Mouse (Mus musculus): ENCODE data around the gene Socs4. TPM values are rescaled to one million over a fixed set of nuclear protein-coding genes. Genes with fewer than 3 reads are reported as not detected.

Gene Socs4
- total RNA-seq, 1 experiment = 6.7 TPM

GRCm38 (mm10) chr14:47241046-47241445, 35.7 kb upstream of the Socs4 start:
- H3K36me3 ChIP-seq (ENCODE audit: control insufficient read depth, insufficient read depth, low read length, poor library complexity, severe bottlenecking) = peaks cover 20% of the 10 kb centered on the region
- no peak for TF ChIP-seq ZC3H11A (IDR thresholded peaks at IDR 0.05; ENCODE audit: borderline replicate concordance, low read depth, low read length)
- TF ChIP-seq HCFC1 (IDR thresholded peaks at IDR 0.05; ENCODE audit: borderline replicate concordance, insufficient read depth, low read length) = no peak
- TF ChIP-seq ZNF384 (IDR thresholded peaks at IDR 0.05; ENCODE audit: low read depth, low read length) = no peak
- TF ChIP-seq CHD2 (IDR thresholded peaks at IDR 0.05; ENCODE audit: low read depth, low read length) = no peak
- no peak for TF ChIP-seq MAFK (IDR thresholded peaks at IDR 0.05; ENCODE audit: insufficient read depth, low read depth, low read length)
- no peak overlapping the region for H3K9ac ChIP-seq (ENCODE audit: insufficient read depth, low read depth, low read length, poor library complexity, severe bottlenecking)
- DNase-seq (ENCODE audit: low read depth, low spot score) = no peak
- 0 out of 4 replicates have a peak, but pooled peaks cover 0 to 2% of the 10 kb centered on the region in 2 experiments for H3K4me1 ChIP-seq (ENCODE audit: control insufficient read depth in 2 of 2, insufficient read depth in 2 of 2, low read length in 2 of 2, poor library complexity in 1 of 2)
- no peaks in the 10 kb centered on the region for H3K9me3 ChIP-seq (ENCODE audit: control insufficient read depth, insufficient read depth, low read depth, low read length)
- in situ Hi-C loops (cut with MboI; ENCODE audit: low sequenced_read_pairs in 2 of 2, unreplicated experiment in 2 of 2) = no loop called here
- no peak overlapping the region for H3K27ac ChIP-seq (ENCODE audit: insufficient read depth, low read depth, low read length, poor library complexity, severe bottlenecking)
- no peak overlapping the region for H3K4me3 ChIP-seq (ENCODE audit: insufficient read depth in 1 of 2, low read depth in 1 of 2, low read length in 2 of 2, poor library complexity in 1 of 2, severe bottlenecking in 1 of 2)

- in situ Hi-C loops (cut with MboI; ENCODE audit: low sequenced_read_pairs in 2 of 2, unreplicated experiment in 2 of 2) = no loop called here
- H3K4me1 ChIP-seq (ENCODE audit: control insufficient read depth in 2 of 2, insufficient read depth in 2 of 2, low read length in 2 of 2, poor library complexity in 1 of 2) = no peaks in the 10 kb centered on the region
- H3K9me3 ChIP-seq (ENCODE audit: control insufficient read depth, insufficient read depth, low read depth, low read length) = no peaks in the 10 kb centered on the region
- H3K27ac ChIP-seq (ENCODE audit: insufficient read depth, low read depth, low read length, poor library complexity, severe bottlenecking) = no peak overlapping the region
- no peak overlapping the region for H3K9ac ChIP-seq (ENCODE audit: insufficient read depth, low read depth, low read length, poor library complexity, severe bottlenecking)
- no peak overlapping the region for H3K4me3 ChIP-seq (ENCODE audit: insufficient read depth in 1 of 2, low read depth in 1 of 2, low read length in 2 of 2, poor library complexity in 1 of 2, severe bottlenecking in 1 of 2)
- H3K36me3 ChIP-seq (ENCODE audit: control insufficient read depth, insufficient read depth, low read length, poor library complexity, severe bottlenecking) = peaks cover 32% of the 10 kb centered on the region
- no peak for DNase-seq (ENCODE audit: low read depth, low spot score)
- TF ChIP-seq HCFC1 (IDR thresholded peaks at IDR 0.05; ENCODE audit: borderline replicate concordance, insufficient read depth, low read length) = no peak
- no peak for TF ChIP-seq CHD2 (IDR thresholded peaks at IDR 0.05; ENCODE audit: low read depth, low read length)
- TF ChIP-seq MAFK (IDR thresholded peaks at IDR 0.05; ENCODE audit: insufficient read depth, low read depth, low read length) = no peak
- TF ChIP-seq ZC3H11A (IDR thresholded peaks at IDR 0.05; ENCODE audit: borderline replicate concordance, low read depth, low read length) = no peak
- no peak for TF ChIP-seq ZNF384 (IDR thresholded peaks at IDR 0.05; ENCODE audit: low read depth, low read length)
Measured at GRCm38 (mm10) chr14:47242753-47243152, 34.0 kb upstream of the Socs4 start.

- in situ Hi-C loops (cut with MboI; ENCODE audit: low sequenced_read_pairs in 2 of 2, unreplicated experiment in 2 of 2) = no loop called here
- no peaks in the 10 kb centered on the region for H3K9me3 ChIP-seq (ENCODE audit: control insufficient read depth, insufficient read depth, low read depth, low read length)
- no peaks in the 10 kb centered on the region; a peak in 1 of 4 replicates for H3K4me1 ChIP-seq (ENCODE audit: control insufficient read depth in 2 of 2, insufficient read depth in 2 of 2, low read length in 2 of 2, poor library complexity in 1 of 2)
- peaks cover 18% of the 10 kb centered on the region for H3K36me3 ChIP-seq (ENCODE audit: control insufficient read depth, insufficient read depth, low read length, poor library complexity, severe bottlenecking)
- H3K4me3 ChIP-seq (ENCODE audit: insufficient read depth in 1 of 2, low read depth in 1 of 2, low read length in 2 of 2, poor library complexity in 1 of 2, severe bottlenecking in 1 of 2) = no peak overlapping the region
- TF ChIP-seq MAFK (IDR thresholded peaks at IDR 0.05; ENCODE audit: insufficient read depth, low read depth, low read length) (no peak), CHD2 (IDR thresholded peaks at IDR 0.05; ENCODE audit: low read depth, low read length) (no peak), ZNF384 (IDR thresholded peaks at IDR 0.05; ENCODE audit: low read depth, low read length) (no peak), ZC3H11A (IDR thresholded peaks at IDR 0.05; ENCODE audit: borderline replicate concordance, low read depth, low read length) (no peak), HCFC1 (IDR thresholded peaks at IDR 0.05; ENCODE audit: borderline replicate concordance, insufficient read depth, low read length) (no peak)
- no peak overlapping the region for H3K9ac ChIP-seq (ENCODE audit: insufficient read depth, low read depth, low read length, poor library complexity, severe bottlenecking)
- no peak for DNase-seq (ENCODE audit: low read depth, low spot score)
- no peak overlapping the region for H3K27ac ChIP-seq (ENCODE audit: insufficient read depth, low read depth, low read length, poor library complexity, severe bottlenecking)
Measured at GRCm38 (mm10) chr14:47249839-47250238, 26.9 kb upstream of the Socs4 start.

- Histone ChIP-seq H3K4me3 (ENCODE audit: insufficient read depth in 1 of 2, low read depth in 1 of 2, low read length in 2 of 2, poor library complexity in 1 of 2, severe bottlenecking in 1 of 2) (no peak overlapping the region), H3K4me1 (ENCODE audit: control insufficient read depth in 2 of 2, insufficient read depth in 2 of 2, low read length in 2 of 2, poor library complexity in 1 of 2) (no peaks in the 10 kb centered on the region), H3K27ac (ENCODE audit: insufficient read depth, low read depth, low read length, poor library complexity, severe bottlenecking) (no peak overlapping the region), H3K9me3 (ENCODE audit: control insufficient read depth, insufficient read depth, low read depth, low read length) (no peaks in the 10 kb centered on the region), H3K9ac (ENCODE audit: insufficient read depth, low read depth, low read length, poor library complexity, severe bottlenecking) (no peak overlapping the region), H3K36me3 (ENCODE audit: control insufficient read depth, insufficient read depth, low read length, poor library complexity, severe bottlenecking) (peaks cover 11% of the 10 kb centered on the region)
- no peak for DNase-seq (ENCODE audit: low read depth, low spot score)
- in situ Hi-C loops (cut with MboI; ENCODE audit: low sequenced_read_pairs in 2 of 2, unreplicated experiment in 2 of 2) = no loop called here
- TF ChIP-seq ZC3H11A (IDR thresholded peaks at IDR 0.05; ENCODE audit: borderline replicate concordance, low read depth, low read length) = no peak
- no peak for TF ChIP-seq MAFK (IDR thresholded peaks at IDR 0.05; ENCODE audit: insufficient read depth, low read depth, low read length)
- no peak for TF ChIP-seq CHD2 (IDR thresholded peaks at IDR 0.05; ENCODE audit: low read depth, low read length)
- TF ChIP-seq HCFC1 (IDR thresholded peaks at IDR 0.05; ENCODE audit: borderline replicate concordance, insufficient read depth, low read length) = no peak
Measured at GRCm38 (mm10) chr14:47264866-47265265, 11.9 kb upstream of the Socs4 start.

- no peaks in the 10 kb centered on the region for H3K9me3 ChIP-seq (ENCODE audit: control insufficient read depth, insufficient read depth, low read depth, low read length)
- in situ Hi-C loops (cut with MboI; ENCODE audit: low sequenced_read_pairs in 2 of 2, unreplicated experiment in 2 of 2) = no loop called here
- H3K9ac ChIP-seq (ENCODE audit: insufficient read depth, low read depth, low read length, poor library complexity, severe bottlenecking) = no peak overlapping the region
- H3K36me3 ChIP-seq (ENCODE audit: control insufficient read depth, insufficient read depth, low read length, poor library complexity, severe bottlenecking) = peaks cover 11% of the 10 kb centered on the region
- H3K4me3 ChIP-seq (ENCODE audit: insufficient read depth in 1 of 2, low read depth in 1 of 2, low read length in 2 of 2, poor library complexity in 1 of 2, severe bottlenecking in 1 of 2) = no peak overlapping the region
- no peak overlapping the region for H3K27ac ChIP-seq (ENCODE audit: insufficient read depth, low read depth, low read length, poor library complexity, severe bottlenecking)
- no peaks in the 10 kb centered on the region for H3K4me1 ChIP-seq (ENCODE audit: control insufficient read depth in 2 of 2, insufficient read depth in 2 of 2, low read length in 2 of 2, poor library complexity in 1 of 2)
- DNase-seq (ENCODE audit: low read depth, low spot score) = no peak
- TF ChIP-seq HCFC1 (IDR thresholded peaks at IDR 0.05; ENCODE audit: borderline replicate concordance, insufficient read depth, low read length) (no peak), CHD2 (IDR thresholded peaks at IDR 0.05; ENCODE audit: low read depth, low read length) (no peak), MAFK (IDR thresholded peaks at IDR 0.05; ENCODE audit: insufficient read depth, low read depth, low read length) (no peak), ZC3H11A (IDR thresholded peaks at IDR 0.05; ENCODE audit: borderline replicate concordance, low read depth, low read length) (no peak), ZNF384 (IDR thresholded peaks at IDR 0.05; ENCODE audit: low read depth, low read length) (no peak)
Measured at GRCm38 (mm10) chr14:47265829-47266228, 10.9 kb upstream of the Socs4 start.

Measured in ES-E14 (cell line).